Mouse (Mus musculus): ENCODE results near the gene Zfp82. TPM values are rescaled to one million over a fixed set of nuclear protein-coding genes. Genes with fewer than 3 reads are reported as not detected.

Zfp82 gene
- polyA plus RNA-seq, 1 experiment, result 1.7 TPM

DNA sequence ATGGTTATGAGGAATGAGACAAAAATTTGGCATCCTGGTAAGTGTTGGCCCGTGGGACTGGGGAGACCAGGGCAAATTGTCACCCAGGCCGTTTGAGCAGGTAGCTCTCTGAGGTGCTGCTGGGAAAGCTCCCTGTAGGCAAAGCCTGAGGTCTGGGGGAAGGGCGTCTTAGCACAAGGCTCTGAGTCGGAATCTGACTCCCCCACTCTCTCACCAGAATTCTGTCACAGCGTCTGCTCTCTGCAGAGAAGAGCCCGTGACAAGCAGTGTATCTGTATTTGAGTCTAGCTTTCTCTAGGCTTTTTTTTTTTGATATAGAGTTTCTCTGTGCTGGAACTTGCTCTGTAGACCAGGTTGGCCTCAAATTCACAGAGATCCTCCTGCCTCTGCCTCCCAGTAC lies 55.5 kb downstream of the Zfp82 start:
- Histone ChIP-seq H3K27ac (ENCODE audit: control insufficient read depth, insufficient read depth, low read length) (no peak overlapping the region), H3K36me3 (ENCODE audit: control insufficient read depth, insufficient read depth, low read length) (peaks cover 7% of the 10 kb centered on the region), H3K4me3 (ENCODE audit: control insufficient read depth, insufficient read depth, low read length) (no peak overlapping the region), H3K4me1 (replicated peaks; ENCODE audit: control insufficient read depth, insufficient read depth, low read length) (no peaks in the 10 kb centered on the region), H3K27me3 (ENCODE audit: control insufficient read depth, insufficient read depth, low read length) (no peaks in the 10 kb centered on the region)
- TF ChIP-seq CTCF (IDR thresholded peaks at IDR 0.05; ENCODE audit: borderline replicate concordance, control insufficient read depth, extremely low read depth, insufficient read depth, low read length, poor library complexity), result no peak
- TF ChIP-seq POLR2A (IDR thresholded peaks at IDR 0.05; ENCODE audit: control insufficient read depth, extremely low read depth, insufficient read depth, low read length, poor library complexity), result no peak
- no peak for DNase-seq
- 94% methylated on average over 6 of the region's 6 CpGs for WGBS

GRCm38 (mm10) chr7:30012956-30013363 lies 59.7 kb downstream of the Zfp82 start:
- DNase-seq, result peak; percentile 56
- Histone ChIP-seq H3K27ac (ENCODE audit: control insufficient read depth, insufficient read depth, low read length) (no peak overlapping the region), H3K27me3 (ENCODE audit: control insufficient read depth, insufficient read depth, low read length) (no peaks in the 10 kb centered on the region), H3K4me3 (ENCODE audit: control insufficient read depth, insufficient read depth, low read length) (no peak overlapping the region), H3K4me1 (replicated peaks; ENCODE audit: control insufficient read depth, insufficient read depth, low read length) (no peaks in the 10 kb centered on the region; the same call in 1 of the 2 replicates), H3K36me3 (ENCODE audit: control insufficient read depth, insufficient read depth, low read length) (no peaks in the 10 kb centered on the region)
- 78% methylated on average over 4 of the region's 4 CpGs for WGBS
- TF ChIP-seq CTCF (IDR thresholded peaks at IDR 0.05; ENCODE audit: borderline replicate concordance, control insufficient read depth, extremely low read depth, insufficient read depth, low read length, poor library complexity) (no peak), POLR2A (IDR thresholded peaks at IDR 0.05; ENCODE audit: control insufficient read depth, extremely low read depth, insufficient read depth, low read length, poor library complexity) (no peak)

- no peak for DNase-seq
- WGBS, result 92% methylated on average over 10 of the region's 10 CpGs
- H3K27me3 ChIP-seq (ENCODE audit: control insufficient read depth, insufficient read depth, low read length), result no peaks in the 10 kb centered on the region
- no peaks in the 10 kb centered on the region; the same call in 1 of the 2 replicates for H3K4me1 ChIP-seq (replicated peaks; ENCODE audit: control insufficient read depth, insufficient read depth, low read length)
- H3K4me3 ChIP-seq (ENCODE audit: control insufficient read depth, insufficient read depth, low read length), result no peak overlapping the region
- no peaks in the 10 kb centered on the region for H3K36me3 ChIP-seq (ENCODE audit: control insufficient read depth, insufficient read depth, low read length)
- no peak overlapping the region for H3K27ac ChIP-seq (ENCODE audit: control insufficient read depth, insufficient read depth, low read length)
- TF ChIP-seq POLR2A (IDR thresholded peaks at IDR 0.05; ENCODE audit: control insufficient read depth, extremely low read depth, insufficient read depth, low read length, poor library complexity) (no peak), CTCF (IDR thresholded peaks at IDR 0.05; ENCODE audit: borderline replicate concordance, control insufficient read depth, extremely low read depth, insufficient read depth, low read length, poor library complexity) (no peak)
Measured at GRCm38 (mm10) chr7:30010551-30011195, 62.0 kb downstream of the Zfp82 start.

GRCm38 (mm10) chr7:30009321-30010085 lies 63.2 kb downstream of the Zfp82 start:
- no peak for DNase-seq
- H3K36me3 ChIP-seq (ENCODE audit: control insufficient read depth, insufficient read depth, low read length), result no peaks in the 10 kb centered on the region
- H3K4me1 ChIP-seq (replicated peaks; ENCODE audit: control insufficient read depth, insufficient read depth, low read length), result no peaks in the 10 kb centered on the region; the same call in 1 of the 2 replicates
- WGBS, result 93% methylated on average over 21 of the region's 21 CpGs
- no peak overlapping the region for H3K27ac ChIP-seq (ENCODE audit: control insufficient read depth, insufficient read depth, low read length)
- no peak overlapping the region for H3K4me3 ChIP-seq (ENCODE audit: control insufficient read depth, insufficient read depth, low read length)
- TF ChIP-seq POLR2A (IDR thresholded peaks at IDR 0.05; ENCODE audit: control insufficient read depth, extremely low read depth, insufficient read depth, low read length, poor library complexity), result no peak
- TF ChIP-seq CTCF (IDR thresholded peaks at IDR 0.05; ENCODE audit: borderline replicate concordance, control insufficient read depth, extremely low read depth, insufficient read depth, low read length, poor library complexity), result no peak
- H3K27me3 ChIP-seq (ENCODE audit: control insufficient read depth, insufficient read depth, low read length), result no peaks in the 10 kb centered on the region

DNA sequence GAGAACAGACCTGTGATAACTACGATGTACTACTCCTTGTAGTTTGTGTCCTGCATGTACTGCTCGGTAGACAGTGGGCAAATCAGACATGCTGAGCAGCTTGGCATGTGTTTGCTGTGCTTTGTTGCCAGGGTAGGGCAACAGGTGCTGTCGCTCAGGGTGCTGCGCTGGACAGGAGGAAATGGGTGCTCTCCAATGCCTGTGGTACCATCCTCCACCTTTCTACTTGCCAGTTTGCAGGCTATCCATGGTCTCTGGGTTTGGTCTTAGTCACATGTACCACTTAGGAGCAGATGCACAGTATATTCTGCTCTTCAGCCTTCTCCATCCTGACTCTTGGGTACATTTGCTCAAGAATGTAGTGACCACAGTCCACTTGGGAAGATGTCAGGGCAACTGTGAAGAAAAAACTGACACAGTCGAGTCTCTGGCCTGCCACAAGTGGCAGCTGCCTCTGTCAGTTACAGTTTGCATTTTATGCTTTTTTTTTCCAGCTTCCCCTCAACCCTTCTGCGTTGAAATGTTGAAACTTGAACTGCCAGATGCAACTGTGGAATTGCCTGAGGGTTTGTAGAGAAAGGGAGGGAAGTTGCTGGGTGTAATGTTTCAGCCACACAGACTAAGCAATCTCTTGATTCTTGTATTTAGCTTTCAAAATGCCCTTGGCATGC lies 64.5 kb downstream of the Zfp82 start:
- Histone ChIP-seq H3K4me3 (ENCODE audit: control insufficient read depth, insufficient read depth, low read length) (no peak overlapping the region), H3K27ac (ENCODE audit: control insufficient read depth, insufficient read depth, low read length) (0 out of 2 replicates have a peak overlapping the region, but pooled peaks have one; percentile 8), H3K27me3 (ENCODE audit: control insufficient read depth, insufficient read depth, low read length) (no peaks in the 10 kb centered on the region), H3K4me1 (replicated peaks; ENCODE audit: control insufficient read depth, insufficient read depth, low read length) (no peaks in the 10 kb centered on the region; the same call in 1 of the 2 replicates), H3K36me3 (ENCODE audit: control insufficient read depth, insufficient read depth, low read length) (no peaks in the 10 kb centered on the region)
- no peak for TF ChIP-seq POLR2A (IDR thresholded peaks at IDR 0.05; ENCODE audit: control insufficient read depth, extremely low read depth, insufficient read depth, low read length, poor library complexity)
- WGBS, result 85% methylated on average over 6 of the region's 6 CpGs
- no peak for DNase-seq

- no peak for DNase-seq
- H3K4me3 ChIP-seq (ENCODE audit: control insufficient read depth, insufficient read depth, low read length), result no peak overlapping the region
- 97% methylated on average over 1 of the region's 1 CpGs for WGBS
- H3K36me3 ChIP-seq (ENCODE audit: control insufficient read depth, insufficient read depth, low read length), result no peaks in the 10 kb centered on the region
- no peaks in the 10 kb centered on the region for H3K27me3 ChIP-seq (ENCODE audit: control insufficient read depth, insufficient read depth, low read length)
- no peaks in the 10 kb centered on the region; the same call in 1 of the 2 replicates for H3K4me1 ChIP-seq (replicated peaks; ENCODE audit: control insufficient read depth, insufficient read depth, low read length)
- H3K27ac ChIP-seq (ENCODE audit: control insufficient read depth, insufficient read depth, low read length), result no peak overlapping the region
- TF ChIP-seq CTCF (IDR thresholded peaks at IDR 0.05; ENCODE audit: borderline replicate concordance, control insufficient read depth, extremely low read depth, insufficient read depth, low read length, poor library complexity) (no peak), POLR2A (IDR thresholded peaks at IDR 0.05; ENCODE audit: control insufficient read depth, extremely low read depth, insufficient read depth, low read length, poor library complexity) (no peak)
Measured at GRCm38 (mm10) chr7:30007601-30008000, 65.1 kb downstream of the Zfp82 start.

Other genes with a start within 250 kb of the Zfp82 start
- gene Zfp940, start 219.2 kb downstream of the Zfp82 start, polyA plus RNA-seq (2012; rRNA removed), result 0.89 and 1.0 TPM in 2 replicates
- 1.3 and 1.5 TPM in 2 replicates for gene Zfp420, start 212.9 kb downstream of the Zfp82 start, polyA plus RNA-seq (2012; rRNA removed)
- gene Zfp27, start 166.3 kb downstream of the Zfp82 start, polyA plus RNA-seq (2012; rRNA removed), result 2.5 and 3.5 TPM in 2 replicates
- gene Zfp383, start 164.7 kb downstream of the Zfp82 start, polyA plus RNA-seq (2012; rRNA removed), result 0.36 and 0.63 TPM in 2 replicates
- gene Zfp74, start 118.8 kb downstream of the Zfp82 start, polyA plus RNA-seq (2012; rRNA removed), result 11.8 and 12.3 TPM in 2 replicates
- 4.4 and 4.6 TPM in 2 replicates for gene Zfp568, start 88.9 kb downstream of the Zfp82 start, polyA plus RNA-seq (2012; rRNA removed)
- gene Zfp14, start 21.5 kb downstream of the Zfp82 start, polyA plus RNA-seq (2012; rRNA removed), result 2.2 and 3.3 TPM in 2 replicates
- not detected in 2 replicates for gene Gm26920, start 17.5 kb upstream of the Zfp82 start, polyA plus RNA-seq (2012; rRNA removed)
- gene Zfp566, start 17.6 kb upstream of the Zfp82 start, polyA plus RNA-seq (2012; rRNA removed), result 4.4 and 6.8 TPM in 2 replicates
- gene Zfp260, start 21.9 kb upstream of the Zfp82 start, polyA plus RNA-seq (2012; rRNA removed), result 30.6 and 36.4 TPM in 2 replicates
- 5.4 and 8.1 TPM in 2 replicates for gene Zfp382, start 49.0 kb upstream of the Zfp82 start, polyA plus RNA-seq (2012; rRNA removed)
- gene Zfp146, start 96.8 kb upstream of the Zfp82 start, polyA plus RNA-seq (2012; rRNA removed), result 16.8 and 18.6 TPM in 2 replicates
- 28.1 and 85.8 TPM in 2 replicates for gene Cox7a1, start 111.2 kb upstream of the Zfp82 start, polyA plus RNA-seq (2012; rRNA removed)
- gene Capns1, start 125.9 kb upstream of the Zfp82 start, polyA plus RNA-seq (2012; rRNA removed), result 565 and 739 TPM in 2 replicates
- gene Polr2i, start 159.0 kb upstream of the Zfp82 start, polyA plus RNA-seq (2012; rRNA removed), result 131 and 157 TPM in 2 replicates
- gene Tbcb, start 159.4 kb upstream of the Zfp82 start, polyA plus RNA-seq (2012; rRNA removed), result 42.4 and 47.1 TPM in 2 replicates
- 0.66 and 1.4 TPM in 2 replicates for gene Ovol3, start 162.8 kb upstream of the Zfp82 start, polyA plus RNA-seq (2012; rRNA removed)
- 0.17 and 0.26 TPM in 2 replicates for gene Thap8, start 207.2 kb upstream of the Zfp82 start, polyA plus RNA-seq (2012; rRNA removed)
- gene Wdr62, start 207.5 kb upstream of the Zfp82 start, polyA plus RNA-seq (2012; rRNA removed), result 54.1 and 66.9 TPM in 2 replicates
- 2.9 and 3.3 TPM in 2 replicates for gene Clip3, start 218.8 kb upstream of the Zfp82 start, polyA plus RNA-seq (2012; rRNA removed)
- 159 and 192 TPM in 2 replicates for gene Alkbh6, start 235.8 kb upstream of the Zfp82 start, polyA plus RNA-seq (2012; rRNA removed)
- 15.4 and 16.8 TPM in 2 replicates for gene Syne4, start 241.9 kb upstream of the Zfp82 start, polyA plus RNA-seq (2012; rRNA removed)
- 0.74 and 0.93 TPM in 2 replicates for gene E130208F15Rik, start 248.8 kb upstream of the Zfp82 start, polyA plus RNA-seq (2012; rRNA removed)

Data from thymus, adult 2 months (tissue).